Mouse (Mus musculus) R1 (cell line): ENCODE results near the gene Ltbp1.

Experiments used
- DNase-seq: peaks from one replicate; pipeline ENCODE4 v3.0.0-alpha.2; 2018; ENCODE audit warnings: low read depth, low spot score

Gene Ltbp1

GRCm38 (mm10) chr17:75005281-75005684 is at the start of gene Ltbp1:
Gene Ltbp1, plus strand, starts transcription at chr17:75005568.
- peak; percentile 87 for DNase-seq

GRCm38 (mm10) chr17:74959481-74960245 is 45.7 kb upstream of the Ltbp1 start:
- peak; percentile 88 for DNase-seq

- DNase-seq = no peak
Measured at GRCm38 (mm10) chr17:74963222-74963621, 42.1 kb upstream of the Ltbp1 start.

- DNase-seq = no peak
Measured at GRCm38 (mm10) chr17:74963861-74964260, 41.5 kb upstream of the Ltbp1 start.

- peak; percentile 80 for DNase-seq
Measured at GRCm38 (mm10) chr17:74967298-74967848, 38.0 kb upstream of the Ltbp1 start.

- DNase-seq = no peak
Measured at GRCm38 (mm10) chr17:74968152-74968712, 37.1 kb upstream of the Ltbp1 start.

- DNase-seq = no peak
Measured at GRCm38 (mm10) chr17:74968738-74969271, 36.6 kb upstream of the Ltbp1 start.

- no peak for DNase-seq
Measured at GRCm38 (mm10) chr17:74975192-74975591, 30.2 kb upstream of the Ltbp1 start.

- no peak for DNase-seq
Measured at GRCm38 (mm10) chr17:74976167-74976985, 29.0 kb upstream of the Ltbp1 start.

- no peak for DNase-seq
Measured at GRCm38 (mm10) chr17:74979767-74980166, 25.6 kb upstream of the Ltbp1 start.

- DNase-seq = no peak
Measured at GRCm38 (mm10) chr17:74981703-74982102, 23.7 kb upstream of the Ltbp1 start.

GRCm38 (mm10) chr17:74982880-74983279 is 22.5 kb upstream of the Ltbp1 start:
- DNase-seq = no peak

GRCm38 (mm10) chr17:74984071-74984470 is 21.3 kb upstream of the Ltbp1 start:
- DNase-seq = no peak

GRCm38 (mm10) chr17:74984681-74985080 is 20.7 kb upstream of the Ltbp1 start:
- DNase-seq = no peak

GRCm38 (mm10) chr17:74987067-74987466 is 18.3 kb upstream of the Ltbp1 start:
- peak; percentile 59 for DNase-seq

- DNase-seq = no peak
Measured at GRCm38 (mm10) chr17:74989691-74990090, 15.7 kb upstream of the Ltbp1 start.

GRCm38 (mm10) chr17:74990561-74990960 is 14.8 kb upstream of the Ltbp1 start:
- no peak for DNase-seq

GRCm38 (mm10) chr17:74993726-74994581 is 11.4 kb upstream of the Ltbp1 start:
- DNase-seq = peak; percentile 54

GRCm38 (mm10) chr17:74994582-74994893 is 10.8 kb upstream of the Ltbp1 start:
- no peak for DNase-seq

- no peak for DNase-seq
Measured at GRCm38 (mm10) chr17:74995266-74995665, 10.1 kb upstream of the Ltbp1 start.

- no peak for DNase-seq
Measured at GRCm38 (mm10) chr17:75000066-75000465, 5.3 kb upstream of the Ltbp1 start.
